Mouse (Mus musculus) C2C12 (cell line): ENCODE measurements around the gene H2al2a. TPM values are rescaled to one million over a fixed set of nuclear protein-coding genes. Genes with fewer than 3 reads are reported as not detected.

Experiments
- H3K27me3 ChIP-seq: one replicate; pipeline ENCODE4 v1.6.1; 2011; ENCODE audit not compliant: control insufficient read depth, insufficient read depth, insufficient read length
- H3K36me3 ChIP-seq: one replicate; pipeline ENCODE4 v1.6.1; 2011; ENCODE audit not compliant: control insufficient read depth, insufficient read depth
- H3K4me3 ChIP-seq: one replicate; pipeline ENCODE4 v1.5.1; 2011; ENCODE audit warnings: mild to moderate bottlenecking, control low read depth; ENCODE audit not compliant: poor library complexity, insufficient read depth, severe bottlenecking
- H3K79me2 ChIP-seq: one replicate; pipeline ENCODE4 v1.6.1; 2011; ENCODE audit not compliant: control insufficient read depth, insufficient read depth
- H3K79me3 ChIP-seq: one replicate; pipeline ENCODE4 v1.6.1; 2011; ENCODE audit warnings: low read depth, control low read depth
- H3ac ChIP-seq: one replicate; pipeline ENCODE3; 2011; ENCODE audit warnings: low read depth; ENCODE audit not compliant: control insufficient read depth, insufficient read length
- CEBPB ChIP-seq: IDR thresholded peaks from one replicate; pipeline ENCODE4 v1.6.1; 2011; ENCODE audit warnings: low read depth, mild to moderate bottlenecking, control low read depth, moderate library complexity
- CTCF ChIP-seq: IDR thresholded peaks from one replicate; pipeline ENCODE4 v1.5.1; 2011; ENCODE audit not compliant: control insufficient read depth, insufficient read depth, insufficient read length
- FOSL1 ChIP-seq: IDR thresholded peaks from one replicate; pipeline ENCODE4 v1.8.0; 2011; ENCODE audit warnings: mild to moderate bottlenecking, low read length; ENCODE audit not compliant: poor library complexity, insufficient read depth, severe bottlenecking
- MAX ChIP-seq: IDR thresholded peaks from one replicate; pipeline ENCODE4 v1.6.1; 2011; ENCODE audit warnings: mild to moderate bottlenecking, control low read depth
- MYOD1 ChIP-seq: IDR thresholded peaks from one replicate; pipeline ENCODE4 v1.6.1; 2011; ENCODE audit warnings: low read depth; ENCODE audit not compliant: control insufficient read depth, insufficient read length
- MYOG ChIP-seq: IDR thresholded peaks from one replicate; pipeline ENCODE4 v1.6.1; 2011; ENCODE audit not compliant: control insufficient read depth, insufficient read length; ENCODE audit errors: extremely low read depth
- USF1 ChIP-seq: IDR thresholded peaks from one replicate; pipeline ENCODE4 v1.6.1; 2011; ENCODE audit warnings: low read depth, mild to moderate bottlenecking, control low read depth, moderate library complexity
- polyA plus RNA-seq: library from polyadenylated mRNA; unstranded; fragments of >200 nt; fragmentation: generic; extraction: Trizol; gene quantifications from one replicate; pipeline ENCODE4 v1.2.1, GENCODE M21; 2012; ENCODE audit warnings: missing spikeins

The H2al2a gene
- polyA plus RNA-seq, 1 experiment: not detected

GRCm38 (mm10) chr2:18025116-18025515 lies 28.4 kb upstream of the H2al2a start:
- Histone ChIP-seq H3K79me2 (peaks cover 7% of the 10 kb centered on the region), H3K4me3 (no peak overlapping the region), H3K79me3 (peaks cover 4% of the 10 kb centered on the region), H3K36me3 (peaks cover 9% of the 10 kb centered on the region), H3K27me3 (no peaks in the 10 kb centered on the region), H3ac (no peak overlapping the region)
- TF ChIP-seq MYOG (no peak), USF1 (no peak), CEBPB (no peak), FOSL1 (no peak), MAX (no peak), CTCF (no peak), MYOD1 (no peak)

GRCm38 (mm10) chr2:18022886-18023285 lies 26.1 kb upstream of the H2al2a start:
- Histone ChIP-seq H3K27me3 (no peaks in the 10 kb centered on the region), H3K4me3 (no peak overlapping the region), H3K79me3 (peaks cover 4% of the 10 kb centered on the region), H3ac (no peak overlapping the region), H3K36me3 (peaks cover 9% of the 10 kb centered on the region), H3K79me2 (peaks cover 4% of the 10 kb centered on the region)
- TF ChIP-seq MYOG (no peak), MYOD1 (no peak), CTCF (no peak), CEBPB (no peak), FOSL1 (no peak), USF1 (no peak), MAX (no peak)

- Histone ChIP-seq H3ac (no peak overlapping the region), H3K4me3 (no peak overlapping the region), H3K27me3 (no peaks in the 10 kb centered on the region), H3K79me2 (no peaks in the 10 kb centered on the region), H3K36me3 (no peaks in the 10 kb centered on the region), H3K79me3 (no peaks in the 10 kb centered on the region)
- TF ChIP-seq CTCF: no peak
- TF ChIP-seq USF1: no peak
- TF ChIP-seq FOSL1: no peak
- no peak for TF ChIP-seq MYOD1
- TF ChIP-seq MAX: no peak
- no peak for TF ChIP-seq CEBPB
- no peak for TF ChIP-seq MYOG
Observed at GRCm38 (mm10) chr2:18019122-18019521, 22.4 kb upstream of the H2al2a start.

- Histone ChIP-seq H3K36me3 (no peaks in the 10 kb centered on the region), H3K79me2 (no peaks in the 10 kb centered on the region), H3K4me3 (no peak overlapping the region), H3K79me3 (no peaks in the 10 kb centered on the region), H3ac (no peak overlapping the region), H3K27me3 (no peaks in the 10 kb centered on the region)
- TF ChIP-seq MAX (no peak), MYOG (no peak), USF1 (no peak), CEBPB (no peak), CTCF (no peak), FOSL1 (no peak), MYOD1 (no peak)
Observed at GRCm38 (mm10) chr2:18017321-18017720, 20.6 kb upstream of the H2al2a start.

GRCm38 (mm10) chr2:18016639-18017038 lies 19.9 kb upstream of the H2al2a start:
- no peak overlapping the region for H3ac ChIP-seq
- no peak overlapping the region for H3K4me3 ChIP-seq
- no peak for TF ChIP-seq CEBPB
- no peak for TF ChIP-seq CTCF
- no peaks in the 10 kb centered on the region for H3K79me2 ChIP-seq
- H3K79me3 ChIP-seq: no peaks in the 10 kb centered on the region
- no peaks in the 10 kb centered on the region for H3K27me3 ChIP-seq
- H3K36me3 ChIP-seq: no peaks in the 10 kb centered on the region

GRCm38 (mm10) chr2:18015581-18015980 lies 18.8 kb upstream of the H2al2a start:
- Histone ChIP-seq H3K27me3 (no peaks in the 10 kb centered on the region), H3K4me3 (no peak overlapping the region), H3ac (no peak overlapping the region), H3K79me3 (no peaks in the 10 kb centered on the region), H3K36me3 (no peaks in the 10 kb centered on the region), H3K79me2 (no peaks in the 10 kb centered on the region)
- TF ChIP-seq CEBPB (no peak), MYOG (no peak), MAX (no peak), FOSL1 (no peak), USF1 (no peak), CTCF (no peak), MYOD1 (no peak)
